Mouse (Mus musculus) embryonic facial prominence, embryonic 15.5 days (tissue): ENCODE data around the gene 3110082I17Rik. TPM values are rescaled to one million over a fixed set of nuclear protein-coding genes. Genes with fewer than 3 reads are reported as not detected.

Source experiments
- ATAC-seq: fragments of 200-750 bp; cut with Nextera tagmentation; 2 replicates; pipeline ENCODE4 v1.8.0; 2017; ENCODE audit warnings: low read depth, moderate TSS enrichment; ENCODE audit not compliant: insufficient number of reproducible peaks, low FRiP score, low TSS enrichment
- H3K27ac ChIP-seq: fragments of 300-500 bp; sonication (generic); replicated peaks from 2 replicates; pipeline ENCODE4 v1.5.1; 2015; ENCODE audit warnings: mild to moderate bottlenecking, inconsistent platforms
- H3K27me3 ChIP-seq: fragments of 300-500 bp; sonication (generic); 2 replicates; pipeline ENCODE4 v1.6.1; 2015; ENCODE audit warnings: inconsistent platforms
- H3K36me3 ChIP-seq: fragments of 300-500 bp; sonication (generic); 2 replicates; pipeline ENCODE4 v1.6.1; 2015; ENCODE audit warnings: mild to moderate bottlenecking, inconsistent platforms
- H3K4me1 ChIP-seq: fragments of 300-500 bp; sonication (generic); 2 replicates; pipeline ENCODE4 v1.6.1; 2015; ENCODE audit warnings: inconsistent platforms
- H3K4me2 ChIP-seq: fragments of 300-500 bp; sonication (generic); replicated peaks from 2 replicates; pipeline ENCODE4 v1.6.1; 2015; ENCODE audit warnings: mild to moderate bottlenecking, inconsistent platforms
- H3K4me3 ChIP-seq: fragments of 300-500 bp; sonication (generic); replicated peaks from 2 replicates; pipeline ENCODE4 v1.5.1; 2015; ENCODE audit warnings: mild to moderate bottlenecking, inconsistent platforms
- H3K9ac ChIP-seq: fragments of 300-500 bp; sonication (generic); 2 replicates; pipeline ENCODE4 v1.6.1; 2015; ENCODE audit warnings: inconsistent platforms
- H3K9me3 ChIP-seq: fragments of 300-500 bp; sonication (generic); replicated peaks from 2 replicates; pipeline ENCODE4 v1.6.1; 2016; ENCODE audit warnings: inconsistent platforms
- WGBS: fragments of 180-500 bp; shearing (Covaris S2); methylation state at CpG from one replicate; pipeline ENCODE4 v1.1.7; 2015; 5-methylcytosine and 5-hydroxymethylcytosine counted together
- polyA plus RNA-seq: library from polyadenylated mRNA; unstranded; fragments of >200 nt; fragmentation: Nextera tagmentation; extraction: Ambion mirVana; gene quantifications from 2 replicates; pipeline ENCODE4 v1.2.1, GENCODE M21; 2015

Gene 3110082I17Rik
- polyA plus RNA-seq, 1 experiment from 2014 or later: 35.8 TPM

DNA sequence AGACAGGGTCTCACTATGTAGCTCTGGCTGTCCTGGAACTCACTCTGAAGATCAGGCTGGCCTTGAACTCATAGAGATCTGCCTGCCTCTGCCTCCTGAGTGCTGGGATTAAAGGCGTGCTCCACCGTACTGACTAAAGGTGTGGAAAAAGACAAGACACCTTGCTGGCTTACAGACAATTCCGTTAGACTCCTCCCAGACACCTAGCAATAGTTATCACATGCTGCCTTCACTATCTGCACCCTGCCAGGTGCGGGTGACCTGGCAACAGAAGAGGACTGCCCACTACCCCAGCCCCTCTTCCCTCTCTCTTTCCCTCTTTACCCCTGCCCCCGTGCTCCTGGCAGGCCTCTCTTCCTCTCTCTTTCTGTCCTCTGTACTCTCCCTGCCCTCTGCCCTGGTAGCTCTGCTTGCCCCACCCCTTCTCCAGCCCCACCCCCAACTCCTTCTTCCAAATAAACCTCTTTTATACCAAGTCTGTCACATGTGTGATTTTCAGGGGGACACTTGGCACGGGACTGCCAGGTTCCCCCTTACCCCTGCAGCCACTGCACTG lies 86.4 kb downstream of the 3110082I17Rik start:
- ATAC-seq: no peak
- 81% methylated on average over 6 of the region's 6 CpGs for WGBS
- Histone ChIP-seq H3K4me1 (peaks cover 52% of the 10 kb centered on the region), H3K9ac (no peak overlapping the region), H3K4me2 (no peak overlapping the region), H3K27ac (no peak overlapping the region), H3K9me3 (no peaks in the 10 kb centered on the region), H3K36me3 (no peaks in the 10 kb centered on the region), H3K27me3 (no peaks in the 10 kb centered on the region), H3K4me3 (no peak overlapping the region)

- Histone ChIP-seq H3K4me1 (peaks cover 44% of the 10 kb centered on the region), H3K27ac (no peak overlapping the region), H3K36me3 (no peaks in the 10 kb centered on the region), H3K27me3 (no peaks in the 10 kb centered on the region), H3K4me3 (no peak overlapping the region), H3K9ac (no peak overlapping the region), H3K4me2 (no peak overlapping the region), H3K9me3 (no peaks in the 10 kb centered on the region)
- 76% methylated on average over 3 of the region's 3 CpGs for WGBS
- ATAC-seq: no peak
These were observed 87.2 kb downstream of the 3110082I17Rik start for GRCm38 (mm10) chr5:139373126-139373525.

- peak overlapping the region; percentile 69 for H3K4me3 ChIP-seq
- H3K9ac ChIP-seq: peak overlapping the region; percentile 79
- H3K27me3 ChIP-seq: no peaks in the 10 kb centered on the region
- H3K27ac ChIP-seq: peak overlapping the region; percentile 82
- H3K9me3 ChIP-seq: no peaks in the 10 kb centered on the region
- 1% methylated on average over 39 of the region's 39 CpGs for WGBS
- H3K4me2 ChIP-seq: peak overlapping the region; percentile 77
- peak; percentile 93 for ATAC-seq
- no peaks in the 10 kb centered on the region for H3K36me3 ChIP-seq
- H3K4me1 ChIP-seq: peaks cover 31% of the 10 kb centered on the region
These were observed 88.5 kb downstream of the 3110082I17Rik start for GRCm38 (mm10) chr5:139371631-139372401.

GRCm38 (mm10) chr5:139371118-139371517 lies 89.2 kb downstream of the 3110082I17Rik start:
- WGBS: 61% methylated on average over 5 of the region's 5 CpGs
- H3K4me2 ChIP-seq: peak overlapping the region; percentile 77
- ATAC-seq: no peak
- H3K27me3 ChIP-seq: no peaks in the 10 kb centered on the region
- H3K27ac ChIP-seq: peak overlapping the region; percentile 82; the same call in 1 of the 2 replicates
- peak overlapping the region; percentile 69 for H3K4me3 ChIP-seq
- peak overlapping the region; percentile 79; the same call in 1 of the 2 replicates for H3K9ac ChIP-seq
- H3K9me3 ChIP-seq: no peaks in the 10 kb centered on the region
- H3K36me3 ChIP-seq: no peaks in the 10 kb centered on the region
- peaks cover 31% of the 10 kb centered on the region for H3K4me1 ChIP-seq

DNA sequence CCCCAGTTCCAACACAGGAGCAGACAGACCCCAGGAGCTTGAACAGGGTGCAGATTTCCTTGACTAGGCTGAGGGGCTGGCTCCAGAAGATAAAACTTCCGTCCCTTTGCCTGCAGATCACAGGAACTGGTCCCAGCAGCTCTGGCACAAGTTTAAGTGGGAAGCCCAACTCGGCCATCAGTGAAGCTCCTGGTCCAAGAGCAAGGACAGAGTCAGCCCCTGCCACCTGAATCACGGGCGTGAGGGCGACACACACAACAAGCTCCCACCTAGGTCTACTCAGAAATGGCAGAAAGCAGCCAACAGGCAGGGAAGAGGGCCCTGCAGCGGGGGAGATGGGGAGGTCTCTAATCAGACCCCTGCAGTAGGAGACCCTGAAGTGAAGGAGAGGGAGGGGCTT lies 90.0 kb downstream of the 3110082I17Rik start:
- H3K27ac ChIP-seq: no peak overlapping the region
- no peak for ATAC-seq
- no peak overlapping the region for H3K4me3 ChIP-seq
- H3K9me3 ChIP-seq: no peaks in the 10 kb centered on the region
- H3K36me3 ChIP-seq: no peaks in the 10 kb centered on the region
- no peak overlapping the region for H3K9ac ChIP-seq
- peaks cover 32% of the 10 kb centered on the region for H3K4me1 ChIP-seq
- no peaks in the 10 kb centered on the region for H3K27me3 ChIP-seq
- H3K4me2 ChIP-seq: no peak overlapping the region
- 79% methylated on average over 6 of the region's 6 CpGs for WGBS

GRCm38 (mm10) chr5:139368638-139369320 lies 91.5 kb downstream of the 3110082I17Rik start:
- Histone ChIP-seq H3K4me1 (peaks cover 39% of the 10 kb centered on the region), H3K4me3 (no peak overlapping the region), H3K27me3 (no peaks in the 10 kb centered on the region), H3K9me3 (no peaks in the 10 kb centered on the region), H3K36me3 (no peaks in the 10 kb centered on the region), H3K9ac (no peak overlapping the region), H3K4me2 (no peak overlapping the region), H3K27ac (no peak overlapping the region)
- WGBS: 80% methylated on average over 11 of the region's 11 CpGs
- ATAC-seq: no peak

DNA sequence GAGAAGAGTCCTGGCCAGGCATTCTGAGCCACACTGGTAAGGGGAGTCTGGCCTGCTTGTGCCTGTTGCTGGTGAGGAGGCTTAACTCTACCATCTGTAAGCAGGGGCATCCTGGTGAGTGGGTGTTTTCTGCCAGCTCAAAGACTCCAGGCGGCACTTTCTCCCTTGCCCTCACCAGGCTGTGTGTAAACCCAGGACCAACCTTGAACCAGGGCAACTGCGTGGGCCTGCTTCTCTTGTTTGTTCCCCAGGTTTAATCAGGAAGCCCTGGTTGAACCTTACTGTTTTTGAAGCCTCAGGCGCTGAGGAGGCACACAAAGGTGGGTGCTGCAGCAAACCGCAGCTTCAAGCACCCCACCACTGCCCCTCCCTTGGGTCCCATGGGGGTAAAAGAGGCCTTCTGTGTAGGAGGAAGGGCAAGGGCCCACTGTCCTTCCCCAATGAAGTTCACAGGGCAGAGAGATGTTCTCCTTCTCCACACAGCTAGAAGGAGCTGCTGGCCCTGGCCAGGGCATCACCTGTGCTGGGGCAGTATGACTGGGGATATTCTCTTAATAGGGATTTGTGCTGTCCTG lies 92.4 kb downstream of the 3110082I17Rik start:
- Histone ChIP-seq H3K27ac (no peak overlapping the region), H3K9me3 (no peaks in the 10 kb centered on the region), H3K4me3 (no peak overlapping the region), H3K9ac (no peak overlapping the region), H3K4me2 (no peak overlapping the region), H3K4me1 (peaks cover 39% of the 10 kb centered on the region), H3K36me3 (peaks cover 2% of the 10 kb centered on the region; the same call in 1 of the 2 replicates), H3K27me3 (no peaks in the 10 kb centered on the region)
- no peak for ATAC-seq
- WGBS: 79% methylated on average over 4 of the region's 4 CpGs

DNA sequence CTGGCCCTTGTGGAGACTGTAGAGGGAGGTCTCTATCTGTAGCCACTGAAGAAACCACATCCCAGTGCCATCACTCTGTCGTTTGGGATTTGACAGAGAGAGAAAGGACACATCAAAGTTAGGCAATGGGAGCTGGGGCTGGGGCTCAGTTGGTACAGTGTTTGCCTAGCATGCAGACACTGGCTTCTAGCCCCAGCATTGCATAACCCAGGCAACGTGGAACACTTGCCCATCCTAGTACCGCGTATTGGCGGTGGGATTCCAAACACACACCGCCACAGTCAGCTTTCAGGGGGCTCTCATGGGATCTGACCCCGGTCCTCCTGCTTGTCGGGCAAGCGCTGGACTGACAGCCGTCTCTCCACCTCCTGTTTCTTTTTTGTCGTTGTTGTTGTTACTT lies 93.8 kb downstream of the 3110082I17Rik start:
- Histone ChIP-seq H3K4me3 (no peak overlapping the region), H3K36me3 (peaks cover 2% of the 10 kb centered on the region; the same call in 1 of the 2 replicates), H3K4me2 (no peak overlapping the region), H3K9ac (no peak overlapping the region), H3K27ac (no peak overlapping the region), H3K27me3 (no peaks in the 10 kb centered on the region), H3K4me1 (peaks cover 29% of the 10 kb centered on the region), H3K9me3 (no peaks in the 10 kb centered on the region)
- ATAC-seq: no peak
- whole genome bisulfite sequencing: 71% methylated on average over 11 of the region's 11 CpGs

- no peaks in the 10 kb centered on the region for H3K9me3 ChIP-seq
- H3K4me3 ChIP-seq: no peak overlapping the region
- H3K27ac ChIP-seq: no peak overlapping the region
- no peak overlapping the region for H3K4me2 ChIP-seq
- ATAC-seq: no peak
- WGBS: 69% methylated on average over 1 of the region's 1 CpGs
- H3K4me1 ChIP-seq: peaks cover 22% of the 10 kb centered on the region
- no peak overlapping the region for H3K9ac ChIP-seq
- H3K27me3 ChIP-seq: no peaks in the 10 kb centered on the region
- peaks cover 2% of the 10 kb centered on the region; the same call in 1 of the 2 replicates for H3K36me3 ChIP-seq
These were observed 94.5 kb downstream of the 3110082I17Rik start for GRCm38 (mm10) chr5:139365827-139366226.

DNA sequence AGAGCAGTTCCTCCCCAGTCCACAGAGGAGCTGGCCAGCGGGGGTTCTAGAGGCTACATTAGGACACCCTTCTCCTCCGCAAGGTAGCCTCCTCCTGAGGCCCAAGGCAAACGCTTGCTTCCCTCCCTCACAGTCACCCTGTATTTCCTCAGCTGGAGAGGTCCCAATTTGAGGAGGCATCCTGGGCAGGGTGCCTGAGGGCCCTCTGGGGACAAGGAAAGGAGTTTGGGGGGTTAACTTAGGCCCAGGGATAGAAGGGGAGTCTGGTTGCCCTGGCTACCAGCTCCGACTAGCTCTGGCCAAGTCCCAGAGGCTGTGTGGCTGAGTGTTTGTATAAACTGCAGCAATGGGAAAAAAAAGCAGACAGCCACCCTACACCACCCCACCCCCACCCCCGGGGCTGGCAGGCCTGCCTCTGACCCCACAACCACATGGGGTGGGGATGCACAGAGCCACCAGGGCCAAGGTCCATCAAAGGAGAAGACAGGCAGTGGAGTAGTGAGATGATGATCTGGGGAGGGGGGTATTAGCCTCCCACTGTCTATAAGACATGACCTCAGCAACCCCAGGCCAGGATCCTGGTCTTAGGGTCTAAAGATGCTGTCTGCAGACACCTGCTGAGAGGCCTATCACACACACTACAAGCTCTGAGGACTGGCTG lies 95.3 kb downstream of the 3110082I17Rik start:
- H3K4me2 ChIP-seq: peak overlapping the region; percentile 45; the same call in 1 of the 2 replicates
- no peak for ATAC-seq
- peak overlapping the region; percentile 71 for H3K27ac ChIP-seq
- WGBS: 17% methylated on average over 5 of the region's 5 CpGs
- no peaks in the 10 kb centered on the region for H3K9me3 ChIP-seq
- peaks cover 2% of the 10 kb centered on the region; the same call in 1 of the 2 replicates for H3K36me3 ChIP-seq
- no peak overlapping the region for H3K9ac ChIP-seq
- no peaks in the 10 kb centered on the region for H3K27me3 ChIP-seq
- peaks cover 19% of the 10 kb centered on the region for H3K4me1 ChIP-seq
- no peak overlapping the region for H3K4me3 ChIP-seq
